Mouse (Mus musculus) layer of hippocampus, postnatal 10 days (tissue): ENCODE data around the gene Omp. TPM values are rescaled to one million over a fixed set of nuclear protein-coding genes. Genes with fewer than 3 reads are reported as not detected.

Source experiments
- DNase-seq, 2 experiments: peaks; one replicate each; pipeline ENCODE4 v3.0.0; 2021; ENCODE audit warnings: low spot score in 2 of 2
- total RNA-seq, 2 experiments: library from RNA; stranded (reverse); gene quantifications; 2 replicates each; pipeline ENCODE4 v1.2.3; 2021

The Omp gene
- total RNA-seq, 2 experiments from 2014 or later = 1.5 to 1.8 TPM

GRCm38 (mm10) chr7:98171141-98172073, 26.1 kb upstream of the Omp start:
- no peak for DNase-seq

GRCm38 (mm10) chr7:98164999-98165528, 19.8 kb upstream of the Omp start:
- no peak for DNase-seq

- no peak for DNase-seq
Measured at GRCm38 (mm10) chr7:98164382-98164998, 19.2 kb upstream of the Omp start.

GRCm38 (mm10) chr7:98163700-98164099, 18.4 kb upstream of the Omp start:
- no peak for DNase-seq

- no peak for DNase-seq
Measured at GRCm38 (mm10) chr7:98162239-98162638, 16.9 kb upstream of the Omp start.

- DNase-seq = no peak
Measured at GRCm38 (mm10) chr7:98160041-98160740, 14.9 kb upstream of the Omp start.

- DNase-seq = no peak
Measured at GRCm38 (mm10) chr7:98158481-98158880, 13.2 kb upstream of the Omp start.

GRCm38 (mm10) chr7:98157636-98158332, 12.5 kb upstream of the Omp start:
- DNase-seq = no peak

- DNase-seq = no peak
Measured at GRCm38 (mm10) chr7:98156280-98156665, 11.0 kb upstream of the Omp start.

GRCm38 (mm10) chr7:98155546-98156279, 10.4 kb upstream of the Omp start:
- peak; percentile 74 to 83 for DNase-seq

GRCm38 (mm10) chr7:98153892-98154291, 8.6 kb upstream of the Omp start:
- no peak for DNase-seq

GRCm38 (mm10) chr7:98153345-98153744, 8.0 kb upstream of the Omp start:
- no peak for DNase-seq

- DNase-seq = no peak
Measured at GRCm38 (mm10) chr7:98152400-98152799, 7.1 kb upstream of the Omp start.

- no peak for DNase-seq
Measured at GRCm38 (mm10) chr7:98150525-98150924, 5.2 kb upstream of the Omp start.

- no peak for DNase-seq
Measured at GRCm38 (mm10) chr7:98149802-98150201, 4.5 kb upstream of the Omp start.

- no peak for DNase-seq
Measured at GRCm38 (mm10) chr7:98148721-98149407, 3.6 kb upstream of the Omp start.

GRCm38 (mm10) chr7:98147766-98148165, 2.5 kb upstream of the Omp start:
- DNase-seq = no peak

- no peak for DNase-seq
Measured at GRCm38 (mm10) chr7:98146447-98146845, 1.1 kb upstream of the Omp start.

GRCm38 (mm10) chr7:98145842-98146446, 642 bp upstream of the Omp start:
- peak; percentile 70 to 73 for DNase-seq
